Mouse (Mus musculus): Measurements from ENCODE around the gene Myadml2.

DNA sequence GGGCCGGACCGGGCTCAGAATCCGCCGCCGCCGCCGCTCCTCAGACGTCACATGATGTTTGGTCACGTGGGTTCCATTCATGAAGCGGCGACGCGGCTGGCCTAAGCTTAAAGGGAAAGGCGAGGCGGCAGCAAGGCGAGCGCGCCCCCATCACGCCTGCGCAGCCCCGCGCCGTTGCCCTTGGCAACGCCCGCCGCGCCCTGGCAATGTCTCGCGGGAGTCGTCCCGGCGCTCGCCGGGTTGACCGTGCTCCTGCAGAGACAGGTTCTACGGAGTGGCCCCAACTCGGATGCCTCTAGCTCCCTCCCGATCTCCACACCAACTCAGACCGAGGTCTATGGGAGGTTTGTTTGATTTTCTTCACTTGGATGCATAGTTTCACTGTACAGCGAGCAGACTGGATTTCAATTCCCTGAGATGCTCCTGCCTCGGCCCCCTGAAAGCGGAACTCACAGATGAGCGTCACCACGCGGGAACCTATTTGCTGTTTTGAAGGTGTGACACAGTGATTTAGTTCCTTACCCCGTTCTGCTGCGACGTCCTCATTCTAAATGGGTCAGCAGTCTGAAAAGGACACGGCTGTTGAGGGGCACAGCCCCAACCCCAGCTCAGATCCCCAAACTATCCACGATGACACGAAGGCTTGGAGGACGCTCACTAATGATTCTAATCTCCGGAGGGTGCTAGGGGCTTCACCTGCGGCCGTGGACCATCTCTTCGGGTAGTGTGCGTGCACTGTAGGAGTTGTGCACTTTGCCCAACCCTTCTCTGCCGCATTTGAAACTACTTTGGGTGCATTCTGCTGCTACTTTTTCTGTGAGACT is 14.2 kb downstream of the Myadml2 start, which contains the start of gene Mafg:
- TF ChIP-seq CTCF (IDR thresholded peaks at IDR 0.05; ENCODE audit: insufficient read depth, low read length) (no peak), POLR2A (IDR thresholded peaks at IDR 0.05; ENCODE audit: borderline replicate concordance, extremely low read depth, low read depth, low read length) (peak; percentile 37; the same call in 1 of the 2 replicates)
